Mouse (Mus musculus) T-helper 2 cell (primary cell): ENCODE measurements around the gene Dok3.

ENCODE experiments used
- in situ Hi-C: fragments of 300-600 bp; cut with MboI, MseI; formaldehyde crosslinking; loops from one replicate; pipeline ENCODE4 v1.15.1; 2025; ENCODE audit warnings: high pct_unique_total_duplicates

The Dok3 gene

DNA sequence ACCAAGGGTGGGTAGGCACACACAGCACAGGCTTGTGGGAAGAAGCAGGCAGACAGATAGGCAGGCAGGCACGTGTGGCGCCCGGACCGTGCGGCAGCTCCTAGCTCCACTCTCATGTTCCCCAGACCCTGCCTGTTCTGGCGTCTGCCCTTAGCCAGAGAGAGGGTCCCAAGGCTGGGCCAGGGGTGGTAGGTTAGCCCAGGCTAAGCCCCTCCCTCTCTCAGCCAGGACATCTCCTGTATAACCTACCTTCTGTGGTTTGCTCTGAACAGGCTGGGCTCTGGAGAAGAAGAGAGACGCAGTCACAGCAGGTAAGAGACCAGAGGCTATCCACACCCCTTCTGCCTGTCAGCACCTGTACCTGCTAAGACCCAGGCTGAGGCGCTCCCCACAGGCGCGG is 20.6 kb downstream of the Dok3 start:
- in situ Hi-C loops: no loop called here

DNA sequence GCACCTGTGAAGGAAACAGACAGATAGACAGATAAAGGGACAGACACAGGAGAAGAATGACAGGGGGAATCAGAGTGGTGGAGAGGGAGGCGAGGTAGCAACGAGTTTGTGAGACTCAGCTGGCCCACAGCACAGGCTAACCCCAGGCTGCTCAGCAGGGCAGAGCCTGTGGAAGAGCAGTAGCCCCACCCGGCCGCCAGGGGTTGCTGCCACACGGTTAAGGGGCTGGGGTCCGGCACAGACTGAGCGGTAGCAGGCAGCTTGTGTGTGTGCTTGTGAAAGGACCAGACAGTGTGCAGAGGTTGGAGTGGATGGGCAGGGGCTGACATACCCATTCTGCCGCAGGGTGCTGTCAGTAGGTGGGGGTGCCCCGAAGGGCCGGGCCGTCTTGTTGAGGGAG is 21.2 kb downstream of the Dok3 start:
- in situ Hi-C loops: no loop called here

- in situ Hi-C loops: no loop called here
Observed at GRCm38 (mm10) chr13:55506697-55507096, 22.4 kb downstream of the Dok3 start.

- in situ Hi-C loops: no loop called here
Observed at GRCm38 (mm10) chr13:55505810-55506209, 23.3 kb downstream of the Dok3 start.

- in situ Hi-C loops: no loop called here
Observed at GRCm38 (mm10) chr13:55504390-55504789, 24.7 kb downstream of the Dok3 start.

DNA sequence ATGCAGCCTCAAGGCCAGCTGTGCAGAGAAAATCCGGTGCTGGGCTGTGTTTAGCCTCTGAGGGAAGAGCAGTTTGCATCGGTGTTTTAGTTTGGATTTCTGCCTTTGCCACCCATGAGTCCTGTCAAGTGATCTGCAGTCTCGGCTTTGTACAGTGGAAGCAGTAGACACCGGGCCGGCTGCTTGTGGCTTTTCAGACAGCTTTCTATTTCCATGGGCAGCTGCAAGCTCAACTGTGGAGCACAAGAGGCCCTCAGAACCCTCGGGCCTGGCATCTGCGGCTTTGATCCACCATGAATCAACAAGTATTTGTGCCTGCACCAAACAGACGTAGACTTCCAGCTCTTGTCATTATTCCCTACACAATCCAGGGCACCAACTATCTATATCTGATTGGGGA is 26.7 kb downstream of the Dok3 start:
- in situ Hi-C loops: no loop called here

- in situ Hi-C loops: no loop called here
Observed at GRCm38 (mm10) chr13:55500575-55500974, 28.5 kb downstream of the Dok3 start.

DNA sequence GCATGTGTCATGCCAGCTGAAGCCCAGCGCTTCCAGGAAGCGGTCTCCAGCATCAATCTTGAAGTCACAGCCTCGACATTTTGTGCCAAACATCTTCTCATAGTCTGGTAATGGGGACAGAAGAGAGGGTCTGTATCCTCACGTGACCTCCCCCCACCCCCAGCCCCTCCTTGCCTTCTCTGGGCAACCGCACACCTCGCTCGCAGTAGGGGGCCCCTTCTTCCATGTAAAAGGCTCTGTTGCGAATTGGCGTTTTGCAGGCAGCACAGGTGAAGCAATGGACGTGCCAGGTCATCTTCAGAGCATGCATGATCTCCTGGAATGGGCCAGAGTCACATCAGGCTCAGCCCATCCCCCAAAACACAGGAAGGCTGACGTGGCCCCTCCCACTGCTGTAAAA is 30.2 kb downstream of the Dok3 start:
- in situ Hi-C loops: no loop called here

- in situ Hi-C loops: no loop called here
Observed at GRCm38 (mm10) chr13:55496661-55497060, 32.4 kb downstream of the Dok3 start.

- in situ Hi-C loops: no loop called here
Observed at GRCm38 (mm10) chr13:55495702-55496101, 33.4 kb downstream of the Dok3 start.

DNA sequence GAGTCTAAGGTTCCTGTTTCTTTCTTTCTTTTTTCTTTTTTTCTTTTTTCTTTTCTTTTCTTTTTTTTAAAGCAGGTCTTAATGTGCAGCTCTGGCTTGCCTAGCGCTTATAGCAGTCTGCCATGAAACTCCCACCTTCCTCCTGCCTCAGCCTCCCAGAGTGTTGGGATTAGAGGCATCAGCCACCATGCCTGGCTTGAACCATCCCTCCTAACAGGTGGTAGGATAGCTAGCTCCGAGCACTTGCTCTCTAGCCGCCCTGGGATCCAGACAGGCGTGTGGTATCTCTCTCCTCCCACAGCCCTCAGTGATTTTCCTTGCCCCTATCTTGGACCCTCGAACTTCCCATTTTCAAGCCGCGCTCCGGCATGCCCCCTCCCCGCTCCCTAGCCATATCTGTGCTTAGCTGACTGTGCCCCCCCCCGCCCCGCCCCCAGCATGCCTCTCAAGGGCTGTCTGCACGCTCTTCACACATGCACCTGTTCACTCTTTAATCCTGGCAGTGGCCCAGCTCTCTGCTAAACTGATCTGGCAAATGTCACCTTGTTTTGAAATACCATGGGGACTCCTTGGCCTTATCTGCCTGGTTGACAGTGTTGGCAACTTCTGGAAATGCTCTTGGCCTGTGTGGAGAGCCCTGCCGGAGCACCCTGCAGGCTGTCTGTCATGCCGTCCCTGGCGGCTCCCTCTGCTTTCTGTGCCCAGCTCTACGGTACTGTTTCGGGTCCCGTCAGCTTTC is 34.0 kb downstream of the Dok3 start:
- in situ Hi-C loops: no loop called here

DNA sequence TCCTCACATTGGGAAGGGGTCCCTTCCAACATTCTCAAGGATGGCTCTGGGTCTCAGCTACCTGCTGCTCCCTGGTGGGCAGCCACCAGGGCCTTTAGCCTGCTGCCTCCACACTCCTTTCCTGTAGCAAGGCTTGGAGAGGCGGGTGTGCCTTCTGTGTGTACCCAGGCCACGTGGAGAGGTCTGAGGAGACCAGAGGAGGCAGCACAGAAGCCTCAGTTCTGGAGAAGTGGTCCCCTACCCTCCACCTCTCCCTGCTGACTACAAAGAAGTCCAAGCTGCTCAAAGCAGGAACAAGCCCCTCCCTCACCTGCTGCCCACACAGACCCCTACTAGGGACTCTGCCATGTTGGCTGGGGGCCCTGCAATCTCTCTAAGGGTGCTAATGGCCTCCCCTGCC is 34.8 kb downstream of the Dok3 start:
- in situ Hi-C loops: no loop called here

GRCm38 (mm10) chr13:55487578-55488498 is 41.3 kb downstream of the Dok3 start, which contains the start of gene Dbn1:
Gene Dbn1 (minus strand): TSS chr13:55488111.
- in situ Hi-C loops: no loop called here

GRCm38 (mm10) chr13:55486916-55487577 is 42.0 kb downstream of the Dok3 start:
- in situ Hi-C loops: no loop called here

DNA sequence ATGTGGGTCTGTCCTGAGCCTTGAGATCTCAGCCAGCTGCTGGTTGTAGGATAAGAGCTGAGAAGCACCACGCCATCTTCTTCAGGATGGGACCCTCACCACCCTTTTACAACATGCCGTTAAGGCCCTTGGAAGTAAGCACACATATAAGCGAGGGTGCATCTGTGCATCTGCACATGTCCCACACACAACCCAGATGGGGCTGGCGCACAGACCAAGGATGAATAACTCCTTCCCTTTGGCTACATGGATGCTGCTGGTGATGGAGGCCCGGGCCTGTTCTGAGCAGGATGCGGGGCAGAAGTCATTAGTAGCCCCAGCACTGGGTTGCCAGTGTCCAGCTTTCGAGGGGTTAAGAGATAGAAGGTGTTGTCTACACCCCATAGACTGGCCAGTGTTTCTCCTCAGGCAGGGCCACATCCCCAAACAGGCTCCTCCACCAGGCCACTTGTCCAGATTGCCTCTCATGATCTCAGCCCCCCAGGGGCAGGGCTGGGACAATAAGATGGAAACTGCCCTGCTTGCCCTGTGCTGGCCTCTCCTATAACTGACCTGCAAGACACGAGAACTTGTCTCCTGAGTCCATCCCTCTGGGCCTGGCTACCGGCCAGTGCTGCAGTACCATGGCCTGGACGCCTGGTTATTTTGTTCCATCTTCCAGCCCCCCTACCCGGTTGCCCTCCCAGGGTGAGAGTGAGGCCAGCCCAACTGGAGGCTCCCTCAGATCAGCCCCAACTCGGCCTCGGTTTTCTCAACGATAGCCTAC is 42.9 kb downstream of the Dok3 start:
- in situ Hi-C loops: no loop called here

DNA sequence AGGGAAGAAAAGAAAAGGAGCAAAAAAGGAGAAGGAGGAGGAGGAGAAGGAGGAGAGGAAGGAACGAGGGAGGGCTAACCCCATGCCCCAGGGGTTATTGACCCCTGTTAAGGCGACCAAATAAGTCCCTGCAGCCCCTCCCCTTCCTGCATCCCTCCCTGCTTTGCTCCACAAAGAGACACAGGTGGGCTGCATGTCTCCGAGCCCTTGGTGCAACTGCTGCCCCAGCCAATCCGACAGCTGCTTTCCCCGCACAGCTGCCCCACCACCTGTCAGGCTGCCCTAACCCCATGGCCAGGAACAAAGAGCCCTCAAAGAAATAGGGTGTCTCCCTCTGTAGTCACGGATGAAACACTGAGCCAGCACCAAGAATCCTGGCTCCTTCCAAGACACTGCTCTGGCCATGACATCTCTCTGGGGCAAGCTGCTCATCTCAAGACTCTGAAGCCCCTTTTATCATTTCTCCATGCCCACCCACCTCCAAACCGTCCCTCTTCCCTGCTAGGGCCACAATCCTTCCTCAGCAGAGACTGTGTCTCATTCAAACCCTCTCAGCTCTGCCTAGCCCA is 44.5 kb downstream of the Dok3 start:
- in situ Hi-C loops: no loop called here

DNA sequence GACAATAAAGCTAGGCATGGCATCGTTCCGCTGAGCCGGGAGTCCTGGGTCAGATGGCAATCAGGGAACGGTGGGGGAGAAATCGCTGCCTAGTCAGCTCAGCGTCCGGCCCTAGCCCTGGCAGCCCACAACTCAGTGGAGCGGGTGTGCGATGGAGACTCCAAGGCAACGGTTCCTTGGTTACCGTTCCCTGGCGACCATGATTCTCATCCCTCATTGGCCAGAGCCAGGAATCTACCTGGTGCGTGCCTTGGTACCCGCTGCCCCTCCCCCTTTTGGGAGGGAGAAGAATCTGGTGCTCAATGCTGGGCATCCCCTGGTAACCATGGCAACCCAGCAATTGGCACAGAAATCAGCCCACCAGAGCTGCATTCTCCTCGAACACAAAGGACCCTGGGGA is 45.5 kb downstream of the Dok3 start:
- in situ Hi-C loops: no loop called here

GRCm38 (mm10) chr13:55483071-55483470 is 46.0 kb downstream of the Dok3 start:
- in situ Hi-C loops: no loop called here

DNA sequence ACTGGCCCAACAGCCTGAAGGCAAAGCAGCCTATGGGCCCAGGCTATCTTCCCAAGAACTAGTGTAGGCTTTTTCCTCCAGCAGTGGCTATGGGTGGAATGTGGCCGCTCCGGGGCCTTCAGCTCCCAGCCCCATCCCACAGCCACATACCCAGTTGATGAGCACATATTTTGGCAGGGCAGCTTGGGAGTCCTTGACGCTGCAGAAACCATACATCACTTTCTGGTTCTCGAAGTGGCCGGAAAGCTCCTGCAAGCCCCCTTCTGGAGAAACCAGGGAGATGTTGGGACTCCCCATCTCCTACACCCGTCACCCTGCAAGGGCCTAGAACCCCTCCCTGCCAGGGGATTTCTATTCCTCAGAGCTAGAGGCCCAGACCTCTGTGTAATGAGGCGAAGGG is 46.6 kb downstream of the Dok3 start:
- in situ Hi-C loops: no loop called here

DNA sequence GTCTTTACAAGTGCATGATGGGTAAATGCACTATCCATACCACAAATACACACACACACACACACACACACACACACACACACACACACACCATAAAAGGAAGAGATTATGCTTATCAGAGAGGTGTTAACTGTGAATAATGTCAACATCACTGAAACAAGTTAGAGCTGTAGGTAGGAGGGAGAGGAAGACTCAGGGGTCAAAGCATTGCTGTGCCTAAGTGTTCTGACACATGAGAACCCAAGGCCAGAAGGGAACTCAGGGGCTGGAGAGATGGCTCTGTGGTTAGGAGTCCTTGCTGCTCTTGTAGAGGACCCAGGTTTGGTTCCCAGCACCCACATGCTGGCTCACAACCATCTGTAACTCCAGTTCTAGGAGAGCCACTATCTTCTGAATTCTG is 49.2 kb downstream of the Dok3 start:
- in situ Hi-C loops: loop anchor here (5.0 kb wide), 1 partner anchor 32 kb away; the partner anchor contains the start of gene Pdlim7

DNA sequence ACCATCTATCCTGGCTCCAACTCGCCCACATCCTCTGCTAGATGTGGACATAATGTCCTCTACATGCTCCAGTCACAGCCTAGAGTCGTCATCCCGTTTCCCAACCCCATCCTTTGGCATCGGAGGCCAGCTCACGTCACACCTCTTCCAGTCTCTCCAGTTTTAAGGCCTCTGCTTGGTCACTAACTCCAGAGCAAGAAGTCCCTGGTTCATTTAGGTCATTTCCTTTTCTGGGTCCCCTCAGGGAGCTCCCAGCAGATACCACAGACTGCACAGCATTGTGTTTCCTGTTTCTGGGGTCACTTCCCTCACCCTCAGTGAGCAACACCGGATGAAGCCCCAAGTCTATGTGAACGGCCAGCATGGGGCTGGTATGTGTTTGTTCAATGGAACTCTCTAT is 50.1 kb downstream of the Dok3 start:
- in situ Hi-C loops: loop anchor here (5.0 kb wide), 1 partner anchor 33 kb away; the partner anchor contains the start of gene Pdlim7
